Mouse (Mus musculus): ENCODE measurements around the gene AC131692.1.
A peak's percentile ranks its signal among the peaks of the same experiment; 100 is the strongest.

AC131692.1 gene

GRCm38 (mm10) chr19:6067724-6068415 lies 26.3 kb upstream of the AC131692.1 start, which contains the start of gene Tm7sf2:
Tm7sf2 (minus strand) TSS chr19:6068373.
- DNase-seq (ENCODE audit: low spot score), result peak; percentile 91

- peak; percentile 72 for DNase-seq (ENCODE audit: low spot score)
These were observed 25.3 kb upstream of the AC131692.1 start for GRCm38 (mm10) chr19:6068951-6069350.

DNA sequence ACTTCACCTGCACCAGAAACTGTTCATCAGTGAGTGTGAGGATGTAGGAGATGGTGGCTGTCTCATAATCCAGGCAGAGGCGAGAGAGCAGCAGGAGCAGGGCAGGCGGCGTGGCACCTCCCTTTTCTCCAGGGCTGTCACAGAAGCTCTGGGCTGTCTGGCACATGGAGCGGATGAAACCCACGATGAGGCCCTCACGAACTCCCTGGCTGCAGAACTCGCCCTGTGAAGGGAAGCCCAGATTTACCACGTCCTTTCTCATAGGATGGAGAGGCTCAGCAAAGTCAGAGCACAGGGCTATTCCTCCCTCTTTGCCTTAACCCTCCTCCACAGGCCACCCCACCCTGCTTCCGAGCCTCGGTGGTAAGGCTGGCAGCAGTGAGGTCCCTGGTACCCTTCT lies 24.4 kb upstream of the AC131692.1 start:
- DNase-seq (ENCODE audit: low spot score), result no peak

DNA sequence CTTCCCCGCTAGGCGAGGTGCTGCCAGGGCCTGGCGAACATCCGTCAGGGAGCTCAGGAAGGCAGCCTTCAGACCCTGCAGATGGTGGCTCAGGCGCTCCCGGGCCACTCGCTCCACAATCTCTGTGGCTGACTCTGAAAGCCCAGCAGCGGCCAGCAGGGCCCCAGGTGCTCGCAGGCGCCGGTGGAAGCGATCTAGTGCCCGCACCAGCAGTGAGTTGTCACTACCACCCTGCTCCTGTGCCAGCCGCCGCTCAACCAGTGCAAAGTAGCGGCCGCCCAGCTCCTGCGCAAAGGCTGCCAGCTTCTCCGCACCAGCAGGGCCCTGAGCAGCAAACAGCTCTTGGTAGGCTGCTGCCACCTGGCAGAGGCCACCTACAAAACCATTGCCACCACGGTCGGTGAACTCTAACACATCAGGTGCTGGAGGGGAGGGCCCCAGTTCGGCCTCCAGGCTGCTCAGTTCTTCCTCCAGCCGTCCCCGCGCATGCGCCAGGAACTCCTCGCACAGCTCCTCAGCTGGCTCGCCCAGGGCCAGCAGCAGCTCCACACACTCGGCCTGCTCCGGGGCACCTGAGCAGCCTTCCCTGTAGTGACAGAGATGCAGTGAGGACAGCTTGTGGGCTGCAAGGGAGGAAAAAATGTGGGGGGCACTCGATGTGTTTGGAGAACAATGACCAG lies 23.5 kb upstream of the AC131692.1 start:
- DNase-seq (ENCODE audit: low spot score), result no peak

- no peak for DNase-seq (ENCODE audit: low spot score)
These were observed 23.0 kb upstream of the AC131692.1 start for GRCm38 (mm10) chr19:6071261-6071660.

- DNase-seq (ENCODE audit: low spot score), result no peak
These were observed 20.3 kb upstream of the AC131692.1 start for GRCm38 (mm10) chr19:6073889-6074288.

DNA sequence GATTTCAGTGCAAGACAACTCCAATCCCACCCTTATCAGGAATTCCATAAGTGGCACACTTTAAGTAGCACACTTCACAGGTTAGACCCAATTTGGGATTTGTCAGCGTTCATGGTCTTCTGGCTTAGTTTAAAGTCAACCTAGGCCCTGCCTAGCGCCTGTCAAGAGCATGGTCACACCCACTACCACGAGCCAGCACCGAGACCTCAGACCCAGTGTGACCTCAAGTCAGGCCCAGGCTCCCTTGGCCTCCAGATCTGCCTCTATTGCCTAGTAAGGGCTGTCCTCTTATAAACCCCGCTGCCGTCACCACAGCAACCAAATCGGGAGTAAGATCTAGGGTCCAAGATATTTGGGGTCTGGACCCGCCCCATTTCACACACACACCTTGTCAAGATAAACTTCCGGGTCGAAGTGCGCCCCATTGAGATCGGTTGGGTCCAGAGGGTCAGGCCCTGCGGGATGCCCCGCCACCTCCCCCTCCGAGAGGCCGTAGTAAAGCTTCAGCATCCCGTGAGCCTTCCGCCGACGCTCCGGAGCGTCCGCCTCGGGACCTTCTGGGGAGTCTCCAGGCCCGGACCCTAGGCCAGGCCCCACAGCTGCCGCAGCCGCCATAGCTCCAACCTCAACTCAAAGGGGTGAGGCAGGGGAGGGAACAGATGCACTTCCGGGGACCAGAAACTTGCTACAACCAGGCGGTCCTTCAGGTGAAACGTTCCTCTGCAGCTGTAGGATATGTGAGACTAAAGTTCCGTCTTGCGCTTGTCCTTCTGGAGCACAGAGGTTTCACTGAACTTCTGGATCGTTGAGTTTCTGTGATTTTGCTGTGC lies 17.4 kb upstream of the AC131692.1 start, which contains the start of gene Vps51:
Gene Vps51, minus strand, starts transcription at position 668 of the 830 bp plus-strand sequence.
- DNase-seq (ENCODE audit: low spot score), result peak; percentile 92

DNA sequence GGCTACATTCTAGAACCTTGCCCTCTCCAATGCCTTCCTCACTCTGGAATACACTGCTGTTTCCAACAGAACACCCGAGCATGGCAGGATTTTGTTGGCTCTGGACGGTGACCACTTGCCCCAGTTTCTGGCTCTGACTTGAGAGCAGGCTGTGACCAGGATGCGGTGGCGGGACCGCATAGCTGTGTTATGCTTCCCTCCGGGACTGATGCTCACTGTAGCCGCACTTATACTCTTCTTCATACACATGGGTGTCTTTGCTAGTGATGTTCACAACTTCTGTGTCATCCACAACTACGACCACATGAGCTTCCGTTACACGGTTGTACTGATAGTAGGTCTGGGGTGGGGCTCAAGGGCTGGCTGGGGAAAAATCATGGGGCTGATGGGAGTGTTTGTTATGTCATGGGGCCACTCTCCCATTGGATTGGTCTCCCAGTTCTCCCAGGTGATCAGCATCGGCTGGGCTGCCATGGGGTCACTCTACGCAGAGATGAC lies 14.2 kb upstream of the AC131692.1 start, which contains the start of gene Tmem262:
Gene Tmem262, plus strand, starts transcription at position 51 of the 498 bp plus-strand sequence.
- no peak for DNase-seq (ENCODE audit: low spot score)

GRCm38 (mm10) chr19:6082156-6082555 lies 12.1 kb upstream of the AC131692.1 start, which contains the start of gene Gm28374:
Gm28374 (minus strand) TSS chr19:6082256.
- peak; percentile 87 for DNase-seq (ENCODE audit: low spot score)

GRCm38 (mm10) chr19:6084478-6085248 lies 9.6 kb upstream of the AC131692.1 start, which contains the start of the genes Zfpl1 and Cdca5:
Zfpl1 (minus strand) TSS chr19:6084956.
Cdca5 (plus strand) TSS chr19:6084983.
- peak; percentile 99 for DNase-seq (ENCODE audit: low spot score)

- peak; percentile 89 for DNase-seq (ENCODE audit: low spot score)
These were observed 8.8 kb upstream of the AC131692.1 start for GRCm38 (mm10) chr19:6085417-6085879.

DNA sequence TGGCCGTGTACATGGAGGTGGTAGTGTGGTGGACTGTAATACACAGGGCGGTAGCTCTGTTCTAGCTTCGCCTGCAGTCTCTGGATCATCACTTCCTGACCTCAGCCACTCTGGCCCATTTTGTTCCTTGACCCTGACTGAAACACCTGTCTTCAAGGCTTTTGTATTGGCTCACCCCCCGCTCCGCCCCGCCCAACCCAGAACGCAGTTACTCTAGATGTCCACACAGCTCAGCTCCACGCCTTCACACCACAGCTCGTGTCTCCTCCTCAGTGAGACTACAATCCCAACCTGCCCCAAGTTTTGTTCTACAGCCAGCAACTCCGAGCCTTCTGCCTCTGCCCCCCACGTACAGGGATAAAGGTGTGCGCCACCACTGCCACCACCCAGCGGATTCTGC lies 5.4 kb upstream of the AC131692.1 start:
- DNase-seq (ENCODE audit: low spot score), result no peak

DNA sequence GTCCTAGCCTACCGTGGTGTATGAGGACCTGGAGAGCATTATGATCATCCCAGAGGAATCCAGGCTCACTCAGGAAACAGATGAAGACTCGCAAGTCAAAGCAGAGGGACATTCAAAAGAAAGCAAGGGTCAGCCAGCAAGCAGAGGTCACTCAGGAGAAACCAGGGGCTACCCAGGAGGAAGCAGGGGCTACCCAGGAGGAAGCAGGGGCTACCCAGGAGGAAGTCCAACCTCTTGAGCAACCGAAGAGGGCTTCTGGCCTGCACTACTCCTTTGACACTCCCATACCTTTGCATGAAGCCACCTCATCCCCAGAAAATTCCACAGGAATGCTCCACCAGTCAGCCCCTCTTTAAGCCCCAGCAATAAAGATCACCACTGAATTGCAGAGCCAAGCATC lies 3.6 kb downstream of the AC131692.1 start:
- no peak for DNase-seq (ENCODE audit: low spot score)

- DNase-seq (ENCODE audit: low spot score), result no peak
These were observed 7.0 kb downstream of the AC131692.1 start for GRCm38 (mm10) chr19:6101186-6101585.

- no peak for DNase-seq (ENCODE audit: low spot score)
These were observed 8.1 kb downstream of the AC131692.1 start for GRCm38 (mm10) chr19:6102169-6102853.

DNA sequence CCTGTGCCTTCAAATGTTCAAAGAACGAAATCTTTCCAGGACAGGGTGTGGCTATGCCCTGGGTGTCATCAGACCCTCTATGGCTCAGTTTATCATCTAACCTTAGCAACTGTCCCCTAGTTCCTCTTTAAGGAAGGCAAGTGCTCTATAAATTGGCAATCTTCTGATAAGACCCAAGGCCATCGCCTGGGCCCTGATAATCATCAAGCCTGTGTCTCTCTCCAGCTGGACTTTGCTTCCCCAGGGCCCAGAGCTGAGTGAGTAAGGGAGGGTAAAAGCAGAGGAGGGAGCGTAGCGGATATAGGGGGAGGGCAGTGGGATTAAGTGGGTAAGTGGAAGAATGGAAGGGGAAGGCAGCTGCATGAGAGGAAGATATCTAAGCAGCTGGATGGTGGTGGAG lies 10.3 kb downstream of the AC131692.1 start:
- peak; percentile 51 for DNase-seq (ENCODE audit: low spot score)

DNA sequence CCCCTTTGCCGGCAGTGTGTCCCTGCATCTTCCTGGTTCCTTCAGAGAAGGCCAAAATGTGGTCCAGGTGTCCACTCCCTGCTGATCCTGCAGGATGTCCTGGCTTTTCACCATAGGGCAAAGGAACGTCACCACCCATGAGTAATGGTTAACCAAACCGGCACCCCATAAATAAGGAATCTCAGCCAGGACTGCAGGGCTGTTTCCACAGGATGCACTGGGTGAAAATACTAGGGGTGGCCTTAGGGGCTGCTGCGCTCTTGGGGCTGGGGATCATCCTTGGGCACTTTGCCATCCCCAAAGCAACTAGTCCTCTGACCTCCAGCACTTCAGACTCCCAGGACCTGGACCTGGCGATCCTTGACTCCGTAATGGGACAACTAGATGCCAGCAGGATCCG lies 11.4 kb downstream of the AC131692.1 start, which contains the start of gene Naaladl1:
Gene Naaladl1, plus strand, starts transcription at position 197 of the 400 bp plus-strand sequence.
- DNase-seq (ENCODE audit: low spot score), result no peak

DNA sequence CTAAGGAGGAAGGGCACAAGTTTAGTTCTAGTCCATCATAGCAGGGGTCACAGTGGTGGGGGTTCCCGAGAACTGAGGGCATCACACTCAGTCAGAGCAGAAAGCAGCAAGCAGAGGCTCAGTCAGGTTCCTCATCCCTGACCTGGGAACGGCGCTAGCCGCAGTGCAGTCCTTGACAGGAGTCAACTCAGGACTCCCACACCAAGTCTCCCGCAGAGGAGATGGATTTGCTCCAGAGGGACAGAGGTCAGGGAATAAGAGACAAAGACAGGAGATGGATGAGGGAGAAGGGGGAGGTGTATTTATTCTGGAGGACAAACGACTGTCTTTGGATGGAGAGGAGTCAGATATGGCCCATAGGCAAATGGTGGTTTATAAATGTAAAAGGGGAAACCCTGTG lies 18.9 kb downstream of the AC131692.1 start:
- no peak for DNase-seq (ENCODE audit: low spot score)

GRCm38 (mm10) chr19:6116113-6116850 lies 22.1 kb downstream of the AC131692.1 start:
- DNase-seq (ENCODE audit: low spot score), result no peak
